Mouse (Mus musculus) frontal cortex, postnatal 36 days (tissue): ENCODE measurements around the gene Gm4969.

Experiments
- DNase-seq, 2 experiments: peaks; one replicate each; pipeline ENCODE4 v3.0.0; 2022; ENCODE audit warnings: low spot score in 2 of 2

The Gm4969 gene

DNA sequence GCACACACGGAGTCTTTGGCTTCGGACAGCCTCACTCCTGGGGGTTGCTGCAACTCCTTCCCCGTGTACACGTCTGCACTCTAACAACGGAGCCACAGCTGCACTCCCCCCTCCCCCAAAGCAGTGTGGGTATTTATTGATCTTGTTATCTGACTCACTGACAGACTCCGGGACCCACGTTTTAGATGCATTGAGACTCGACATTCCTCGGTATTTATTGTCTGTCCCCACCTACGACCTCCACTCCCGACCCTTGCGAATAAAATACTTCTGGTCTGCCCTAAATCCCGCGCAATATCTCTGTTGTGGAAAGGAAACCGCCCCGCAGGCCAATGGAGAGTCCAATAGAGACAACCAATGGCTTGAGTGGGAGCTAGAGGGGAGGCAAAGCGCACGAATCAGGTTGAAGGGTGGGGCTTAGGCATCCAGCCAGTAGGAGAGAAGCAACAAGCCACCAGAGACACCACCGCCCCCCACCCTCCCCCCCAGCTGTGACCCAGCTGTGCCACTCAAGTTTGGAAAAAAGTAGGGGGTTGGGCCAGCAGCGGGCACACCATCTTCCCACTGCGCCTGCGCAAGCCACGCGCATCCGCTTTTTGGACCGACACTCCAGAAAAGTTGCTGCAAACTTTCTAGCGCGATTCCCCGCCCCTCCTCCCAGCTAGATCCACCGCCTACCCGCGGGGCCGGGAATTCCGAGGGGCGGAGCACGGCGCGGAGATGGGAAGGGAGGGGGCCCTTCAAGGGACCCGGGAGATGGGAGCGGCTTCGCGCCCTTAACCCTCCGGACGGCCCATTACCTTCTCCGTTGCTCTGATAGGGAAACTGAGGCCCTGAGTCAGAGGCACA, 24.4 kb downstream of the Gm4969 start:
- DNase-seq = peak; percentile 79 to 84

DNA sequence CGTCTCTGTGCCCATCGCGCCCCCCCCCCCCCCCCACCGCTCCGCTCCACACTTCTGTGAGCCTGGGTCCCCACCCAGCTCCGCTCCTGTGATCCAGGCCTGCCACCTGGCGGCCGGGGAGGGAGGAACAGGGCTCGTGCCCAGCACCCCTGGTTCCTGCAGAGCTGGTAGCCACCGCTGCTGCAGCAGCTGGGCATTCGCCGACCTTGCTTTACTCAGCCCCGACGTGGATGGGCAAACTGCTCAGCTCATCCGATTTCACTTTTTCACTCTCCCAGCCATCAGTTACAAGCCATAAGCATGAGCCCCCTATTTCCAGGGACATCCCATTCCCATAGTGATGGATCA, 25.0 kb downstream of the Gm4969 start:
- peak; percentile 64 to 68 for DNase-seq

DNA sequence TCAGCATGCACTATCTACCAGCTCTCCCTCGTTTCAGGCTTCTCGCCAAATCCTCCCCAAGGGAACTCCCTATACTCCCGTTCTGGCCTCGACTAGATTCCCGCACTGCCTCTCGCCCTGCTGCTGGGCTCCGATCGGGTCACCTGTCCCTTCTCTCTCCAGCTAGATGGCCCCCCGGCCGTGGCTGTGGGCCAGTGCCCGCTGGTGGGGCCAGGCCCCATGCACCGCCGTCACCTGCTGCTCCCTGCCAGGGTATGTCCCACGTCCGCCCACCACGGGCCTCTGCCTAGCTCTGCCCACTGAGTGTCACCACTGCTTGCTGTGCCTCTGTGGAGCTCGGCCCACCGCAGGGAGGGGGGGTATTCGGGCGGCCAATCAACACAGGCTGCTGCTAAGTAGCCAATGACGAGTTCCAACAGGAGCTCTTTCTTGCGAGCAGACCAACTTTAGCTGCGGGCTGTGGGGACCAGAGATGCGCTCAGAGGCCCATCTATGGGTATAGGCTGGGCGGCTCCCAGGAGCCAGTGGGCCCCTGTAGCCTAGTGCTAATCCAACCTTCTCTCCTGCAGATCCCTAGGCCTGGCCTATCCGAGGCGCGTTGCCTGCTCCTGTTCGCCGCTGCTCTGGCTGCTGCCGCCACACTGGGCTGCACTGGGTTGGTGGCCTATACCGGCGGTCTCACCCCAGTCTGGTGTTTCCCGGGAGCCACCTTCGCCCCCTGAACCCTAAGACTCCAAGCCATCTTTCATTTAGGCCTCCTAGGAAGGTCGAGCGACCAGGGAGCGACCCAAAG, 25.6 kb downstream of the Gm4969 start:
- no peak for DNase-seq

DNA sequence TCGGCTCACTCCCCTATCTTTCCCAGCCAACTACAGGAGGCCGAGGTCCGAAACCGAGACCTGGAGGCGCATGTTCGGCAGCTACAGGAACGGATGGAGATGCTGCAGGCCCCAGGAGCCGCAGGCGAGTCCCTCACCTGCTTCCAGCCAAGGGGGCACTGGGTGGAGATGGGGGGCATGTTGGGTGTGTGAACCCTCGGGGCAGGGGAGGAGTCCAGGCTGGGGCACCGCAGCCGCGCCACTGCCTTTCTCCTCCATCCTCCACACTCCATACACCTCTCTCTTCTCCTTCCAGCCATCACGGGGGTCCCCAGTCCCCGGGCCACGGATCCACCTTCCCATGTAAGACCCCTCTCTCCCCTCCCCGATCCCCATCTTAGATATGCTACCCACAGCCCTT, 26.3 kb downstream of the Gm4969 start:
- no peak for DNase-seq

DNA sequence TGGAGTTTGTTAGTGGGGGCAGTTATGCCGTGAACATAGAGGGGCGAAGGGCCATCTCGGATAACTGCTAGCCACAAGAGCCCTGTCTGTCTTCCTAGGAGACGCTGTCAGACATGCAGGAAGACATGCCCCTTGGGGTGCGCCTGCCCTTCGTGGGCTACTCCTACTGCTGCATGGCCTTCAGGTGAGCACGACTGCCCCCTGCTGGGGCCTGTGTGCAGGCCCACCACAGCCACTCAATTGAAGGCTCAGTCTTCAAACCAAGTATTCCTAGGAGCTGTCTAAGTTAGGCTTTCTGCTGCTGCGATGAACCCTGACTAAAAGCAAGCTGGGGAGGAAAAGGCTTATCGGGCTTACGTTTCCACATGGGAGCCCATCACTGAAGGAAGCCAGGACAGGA, 29.4 kb downstream of the Gm4969 start:
- peak in 1 of 2 experiments; percentile 53 for DNase-seq

DNA sequence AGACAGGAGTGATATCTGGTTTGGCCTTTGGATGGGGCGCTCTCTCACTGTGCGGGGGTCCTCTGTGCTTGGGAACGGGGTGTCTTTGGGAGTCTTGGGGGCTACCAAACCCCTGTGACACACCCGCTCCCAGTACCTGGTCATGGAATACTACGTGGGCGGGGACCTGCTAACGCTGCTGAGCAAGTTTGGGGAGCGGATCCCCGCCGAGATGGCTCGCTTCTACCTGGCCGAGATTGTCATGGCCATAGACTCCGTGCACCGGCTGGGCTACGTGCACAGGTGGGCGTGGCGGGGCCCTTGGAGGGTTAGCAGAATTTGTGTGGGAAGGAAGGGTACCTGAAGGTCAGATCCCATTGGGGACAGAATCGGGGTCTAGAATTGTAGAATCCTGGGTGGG, 31.4 kb downstream of the Gm4969 start:
- no peak for DNase-seq

DNA sequence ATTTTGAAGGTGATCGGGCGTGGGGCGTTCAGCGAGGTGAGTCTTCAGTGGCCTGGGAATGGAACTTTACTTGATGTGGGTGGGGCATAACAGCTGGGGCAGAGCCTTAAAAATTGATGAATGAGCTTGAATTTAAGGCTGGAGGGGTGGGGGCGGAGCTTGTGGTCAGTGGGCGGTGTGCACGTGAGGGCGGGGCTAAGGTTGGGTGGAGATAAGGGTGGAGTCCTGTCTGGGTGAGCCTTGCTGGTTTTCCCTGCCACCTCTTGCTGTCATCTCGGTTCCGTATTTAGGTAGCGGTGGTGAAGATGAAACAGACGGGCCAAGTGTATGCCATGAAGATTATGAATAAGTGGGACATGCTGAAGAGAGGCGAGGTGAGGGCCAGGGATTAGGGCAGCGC, 32.1 kb downstream of the Gm4969 start:
- DNase-seq = no peak

DNA sequence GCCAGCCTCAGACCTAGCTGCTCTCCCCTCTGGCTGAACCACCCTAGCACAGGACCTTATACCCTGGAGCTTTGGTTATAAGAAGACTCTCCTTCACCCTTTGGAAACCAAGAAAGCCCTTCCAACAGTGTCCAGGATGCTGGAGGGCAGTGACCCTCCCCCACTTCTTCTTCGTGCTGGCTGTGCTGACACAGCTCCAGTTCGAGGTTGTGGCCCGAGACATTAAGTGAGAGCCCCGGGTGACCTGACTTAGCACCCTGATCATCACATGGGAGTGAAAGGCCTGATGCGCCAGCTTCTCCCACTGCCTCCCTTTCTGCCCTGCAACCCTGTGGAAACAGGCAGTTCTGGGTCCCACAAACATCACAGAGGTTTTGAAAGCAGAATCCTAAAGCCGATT, 32.7 kb downstream of the Gm4969 start:
- no peak for DNase-seq

DNA sequence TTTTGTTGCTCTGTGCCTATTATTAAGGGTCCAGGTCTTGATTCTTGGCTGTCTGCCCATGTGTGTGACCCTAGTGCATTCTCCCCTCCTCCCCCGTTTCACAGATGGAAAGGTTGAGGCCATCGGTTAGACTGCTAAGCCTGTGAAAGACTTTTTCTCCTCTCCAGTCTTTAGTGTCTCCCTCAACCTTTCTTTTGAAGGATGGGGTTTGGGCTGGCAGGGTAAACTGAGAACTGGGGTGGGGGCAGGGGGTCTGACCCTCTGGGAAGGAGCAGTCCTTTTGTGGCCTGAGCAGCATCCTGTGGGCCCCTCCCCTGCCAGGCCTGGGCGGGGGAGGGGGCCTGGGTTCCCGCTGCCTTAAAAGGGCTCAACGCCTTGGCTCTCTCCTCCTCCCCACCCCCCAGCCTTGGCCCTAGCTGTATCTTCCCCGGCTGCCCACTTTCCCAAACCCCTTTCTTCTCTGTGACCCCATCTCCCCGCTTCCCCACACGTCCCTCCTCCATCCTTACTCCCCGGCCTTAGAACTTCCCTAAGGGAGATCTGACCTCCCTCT, 33.2 kb downstream of the Gm4969 start:
- no peak for DNase-seq

DNA sequence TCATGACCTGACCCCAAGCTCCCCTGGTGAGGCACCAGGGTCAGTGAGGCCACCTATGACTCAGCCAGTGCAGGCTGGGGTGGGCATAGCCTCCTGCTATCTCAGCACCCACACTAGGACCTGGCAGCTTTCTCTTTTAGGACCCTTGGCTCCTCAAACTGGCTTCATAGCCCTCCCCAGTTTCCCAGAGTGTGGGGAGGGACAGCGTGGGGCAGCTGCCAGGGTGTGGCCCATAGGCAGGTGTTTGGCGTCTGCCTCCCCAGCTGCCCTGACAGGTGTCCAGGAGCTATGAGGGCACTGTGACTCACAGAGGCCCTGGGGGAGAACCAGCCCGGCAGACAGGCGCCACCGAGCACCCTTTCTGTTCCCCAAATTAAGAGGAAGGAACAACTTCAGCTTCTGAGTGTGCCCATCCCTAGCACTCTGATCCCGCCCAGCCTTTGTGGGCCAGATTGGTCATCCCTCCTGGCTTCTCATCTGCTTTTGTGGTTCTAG, 33.8 kb downstream of the Gm4969 start:
- no peak for DNase-seq

DNA sequence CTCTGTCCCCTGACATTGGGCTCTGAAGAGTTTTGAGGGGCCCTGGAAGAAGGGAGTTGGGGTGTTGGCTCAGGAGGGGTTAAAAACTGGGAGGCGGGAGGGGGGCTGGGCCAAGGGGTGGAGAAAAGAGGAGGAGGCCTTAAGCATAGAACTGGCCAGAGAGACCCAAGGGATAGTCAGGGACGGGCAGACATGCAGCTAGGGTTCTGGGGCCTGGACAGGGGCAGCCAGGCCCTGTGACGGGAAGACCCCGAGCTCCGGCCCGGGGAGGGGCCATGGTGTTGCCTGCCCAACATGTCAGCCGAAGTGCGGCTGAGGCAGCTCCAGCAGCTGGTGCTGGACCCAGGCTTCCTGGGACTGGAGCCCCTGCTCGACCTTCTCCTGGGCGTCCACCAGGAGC, 34.5 kb downstream of the Gm4969 start, which contains the start of gene Dmpk:
Dmpk (plus strand) TSS at position 149 of the 400 bp plus-strand sequence.
- DNase-seq = no peak

DNA sequence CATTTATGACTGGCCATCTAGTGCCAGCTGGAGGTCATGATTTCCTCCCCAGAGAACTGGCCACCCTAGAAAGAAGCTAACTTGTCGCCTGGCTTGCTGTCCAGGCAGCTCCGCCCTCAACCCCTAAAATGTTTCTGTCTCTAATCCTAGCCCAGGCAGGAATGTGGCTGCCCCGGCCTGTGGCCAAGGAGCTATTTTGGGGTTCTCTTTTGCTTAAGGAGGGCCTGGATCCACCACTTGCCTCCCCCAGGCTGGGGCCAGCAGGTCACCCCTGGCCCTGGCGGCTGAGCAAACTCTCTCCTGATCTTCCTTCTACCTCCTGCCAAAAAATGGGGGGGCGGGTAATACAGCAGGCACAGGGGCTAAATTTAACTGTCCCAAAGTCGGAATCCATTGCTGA, 35.1 kb downstream of the Gm4969 start:
- no peak for DNase-seq

DNA sequence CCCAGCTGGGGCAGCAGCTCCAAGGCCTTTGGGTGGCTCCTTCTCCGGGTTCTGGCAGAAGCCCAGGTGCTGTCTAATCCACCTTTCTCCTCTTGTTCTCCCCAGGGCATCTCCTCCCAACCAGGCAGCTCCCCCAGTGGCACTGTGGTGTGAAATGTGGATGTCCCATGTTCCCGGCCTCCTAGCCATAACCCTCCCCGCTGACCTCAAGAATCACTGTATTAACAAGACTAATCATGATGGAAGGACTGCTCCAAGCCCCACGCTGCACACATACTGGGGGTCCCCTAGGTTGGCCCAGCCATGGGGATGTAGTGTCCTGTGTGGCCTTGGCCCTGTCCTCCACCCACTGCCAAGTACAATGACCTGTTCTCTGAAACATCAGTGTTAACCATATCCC, 36.0 kb downstream of the Gm4969 start:
- no peak for DNase-seq

DNA sequence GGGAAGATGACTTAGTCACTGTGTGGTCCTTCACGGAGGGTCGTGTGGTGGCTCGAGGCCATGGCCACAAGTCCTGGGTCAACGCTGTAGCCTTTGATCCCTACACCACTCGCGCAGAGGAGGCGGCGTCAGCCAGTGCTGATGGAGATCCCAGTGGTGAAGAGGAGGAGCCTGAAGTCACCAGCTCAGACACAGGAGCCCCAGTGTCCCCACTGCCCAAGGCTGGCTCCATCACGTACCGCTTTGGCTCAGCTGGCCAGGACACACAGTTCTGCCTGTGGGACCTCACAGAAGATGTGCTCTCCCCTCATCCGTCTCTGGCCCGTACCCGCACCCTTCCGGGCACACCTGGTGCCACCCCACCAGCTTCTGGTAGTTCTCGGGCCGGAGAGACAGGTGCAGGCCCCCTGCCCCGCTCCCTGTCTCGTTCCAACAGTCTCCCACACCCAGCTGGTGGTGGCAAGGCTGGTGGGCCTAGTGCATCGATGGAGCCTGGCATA, 37.7 kb downstream of the Gm4969 start:
- DNase-seq = no peak

DNA sequence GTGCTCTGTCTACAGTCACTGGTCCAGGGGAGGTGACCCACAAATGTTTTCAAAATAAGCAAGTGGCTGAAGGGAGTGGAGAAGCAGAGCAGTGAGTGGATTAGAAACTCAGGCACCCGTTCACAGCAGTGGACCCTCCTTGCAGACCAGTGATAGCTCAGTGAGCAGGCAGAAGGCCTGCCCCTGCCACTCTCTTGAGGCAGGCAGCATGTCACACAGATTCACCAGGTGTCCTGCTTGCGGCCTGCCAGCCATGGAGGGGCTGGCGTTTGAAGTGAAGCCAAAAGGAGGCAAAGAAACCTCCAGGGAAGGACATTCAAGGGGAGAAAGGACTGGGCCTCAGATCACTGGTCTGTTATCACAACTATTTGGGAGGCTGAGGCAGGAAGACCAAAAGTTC, 39.4 kb downstream of the Gm4969 start:
- no peak for DNase-seq

DNA sequence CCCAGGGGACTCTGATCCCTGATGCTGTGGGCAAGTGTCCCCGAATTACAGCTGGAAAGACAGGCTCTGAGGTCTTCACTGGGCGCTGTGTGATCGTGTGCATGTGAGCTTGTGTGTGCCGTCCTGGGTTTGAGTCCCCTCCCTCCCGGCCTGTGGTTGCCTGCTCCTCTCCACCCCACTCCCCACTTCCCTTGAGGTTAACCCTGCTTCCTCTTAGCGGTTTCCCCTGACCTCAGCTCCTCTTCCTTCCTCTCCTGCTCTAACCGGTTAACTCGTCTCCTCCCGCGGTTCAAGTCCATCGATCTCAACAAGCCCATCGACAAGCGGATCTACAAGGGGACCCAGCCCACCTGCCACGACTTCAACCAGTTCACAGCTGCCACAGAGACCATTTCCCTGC, 40.4 kb downstream of the Gm4969 start:
- no peak for DNase-seq

DNA sequence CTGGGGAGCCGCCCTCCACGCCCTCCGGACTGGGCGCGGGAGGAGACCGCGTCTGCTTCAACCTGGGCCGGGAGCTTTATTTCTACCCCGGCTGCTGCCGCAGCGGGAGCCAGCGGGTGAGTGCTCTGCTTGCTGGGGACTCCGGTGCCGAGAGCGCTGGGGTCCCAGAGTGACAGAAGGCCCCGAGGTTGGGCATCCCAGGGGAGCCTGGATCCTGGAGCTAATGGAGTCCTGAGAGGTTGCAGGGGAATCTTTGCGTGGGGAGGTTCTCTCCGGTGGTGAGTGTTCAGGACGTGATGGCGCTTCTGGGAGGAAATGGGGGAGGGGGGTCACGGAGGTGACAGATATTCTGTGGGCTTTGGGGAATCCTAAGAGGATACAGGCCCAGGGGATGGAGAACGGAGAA, 41.6 kb downstream of the Gm4969 start:
- no peak for DNase-seq

DNA sequence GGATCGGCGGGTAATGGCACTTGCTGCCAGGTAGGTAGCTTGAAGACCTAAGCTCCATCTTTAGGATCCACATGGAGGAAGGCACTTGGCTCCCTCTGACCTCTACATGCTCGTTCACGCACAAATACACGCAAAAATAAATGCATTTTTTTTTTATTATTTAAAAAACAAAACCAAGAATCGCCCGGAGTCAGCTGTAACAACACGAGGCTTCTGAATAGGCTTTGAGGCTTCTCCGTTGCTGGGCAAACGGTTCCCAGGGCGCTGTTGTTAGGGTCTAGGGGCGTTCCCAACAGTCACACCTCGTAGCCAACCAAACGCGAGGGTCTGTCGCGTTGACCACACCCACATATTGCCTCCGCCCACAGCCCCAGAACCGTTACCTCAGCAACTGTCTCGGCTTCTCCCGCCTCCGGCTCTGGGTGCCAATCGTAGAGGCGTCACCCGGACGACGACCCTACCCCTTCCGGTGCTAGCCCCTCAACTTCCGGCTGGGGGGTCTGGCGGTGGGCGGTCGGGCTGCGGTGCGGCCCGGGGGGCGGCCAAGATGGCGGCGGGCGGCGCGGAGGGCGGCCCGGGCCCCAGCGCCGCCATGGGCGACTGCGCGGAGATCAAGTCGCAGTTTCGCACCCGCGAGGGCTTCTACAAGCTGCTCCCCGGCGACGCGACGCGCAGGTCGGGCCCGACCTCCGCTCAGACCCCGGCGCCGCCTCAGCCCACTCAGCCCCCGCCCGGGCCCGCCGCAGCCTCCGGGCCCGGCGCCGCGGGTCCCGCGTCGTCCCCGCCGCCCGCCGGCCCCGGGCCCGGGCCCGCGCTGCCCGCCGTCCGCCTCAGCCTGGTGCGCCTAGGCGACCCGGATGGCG, 42.2 kb downstream of the Gm4969 start, which contains the start of gene Dmwd:
Dmwd (plus strand) TSS at position 505 of the 863 bp plus-strand sequence.
- peak; percentile 94 to 98 for DNase-seq

DNA sequence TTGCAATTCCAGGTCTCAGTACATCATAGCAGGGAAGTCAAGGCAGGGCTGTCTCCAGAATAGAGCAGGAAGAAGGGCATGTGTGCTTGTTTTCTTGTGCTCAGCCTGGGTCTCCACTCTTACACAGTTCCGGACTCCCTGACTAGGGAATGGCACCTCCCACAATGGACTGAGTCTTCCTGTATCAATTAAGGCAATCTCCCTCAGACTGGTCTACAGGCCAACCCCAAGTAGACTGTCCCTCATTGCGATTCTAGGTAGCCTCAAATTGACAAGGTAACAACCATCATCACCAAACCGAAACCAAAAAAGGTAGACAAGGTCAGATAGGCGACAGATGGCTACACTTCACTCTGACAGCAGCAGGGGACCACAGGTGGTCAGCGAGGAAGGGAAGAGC, 42.9 kb downstream of the Gm4969 start:
- DNase-seq = no peak

DNA sequence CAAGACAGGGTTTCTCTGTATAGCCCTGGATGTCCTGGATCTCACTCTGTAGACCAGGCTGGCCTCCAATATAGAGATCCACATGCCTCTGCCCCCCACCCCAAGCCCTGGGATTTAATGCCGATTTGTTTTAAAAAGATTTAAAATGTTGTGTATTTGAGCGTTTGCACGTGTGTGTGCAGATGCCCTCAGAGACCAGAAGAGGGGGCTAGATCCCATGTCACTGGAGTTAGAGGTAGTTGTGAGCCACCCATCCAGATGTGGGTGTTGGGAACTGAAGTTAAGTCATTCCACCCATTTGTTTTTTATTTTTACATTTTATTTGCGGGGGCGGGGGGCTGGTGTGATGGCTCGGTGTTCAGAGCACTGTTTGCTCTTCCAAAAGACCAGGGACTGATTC, 43.7 kb downstream of the Gm4969 start:
- DNase-seq = no peak

DNA sequence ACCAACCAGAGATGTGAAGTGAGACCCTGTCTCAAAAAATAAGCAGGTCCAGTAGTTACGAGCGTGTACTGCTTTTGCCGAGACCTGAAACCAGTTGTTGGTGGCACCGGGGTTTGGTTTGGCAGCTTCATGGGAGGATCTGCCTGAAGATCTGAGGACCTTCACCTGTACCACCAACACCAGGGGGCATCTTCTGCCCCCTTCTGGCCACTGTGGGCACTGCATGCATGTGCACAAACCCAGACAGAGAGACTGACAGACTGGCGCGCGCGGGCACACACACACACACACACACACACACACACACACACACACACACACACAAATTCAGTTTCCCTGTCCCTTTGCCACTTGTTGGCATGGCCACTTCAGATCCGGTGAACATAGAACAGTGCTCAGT, 44.7 kb downstream of the Gm4969 start:
- DNase-seq = peak in 1 of 2 experiments; percentile 18
